Mouse (Mus musculus) fat pad, adult 2 months (tissue): ENCODE results near the gene Mfrp.

Source experiments
- DNase-seq: peaks from one replicate; pipeline ENCODE4 v3.0.0-alpha.2; 2011; ENCODE audit warnings: low read depth, low spot score; ENCODE audit errors: extremely low read depth

The Mfrp gene

DNA sequence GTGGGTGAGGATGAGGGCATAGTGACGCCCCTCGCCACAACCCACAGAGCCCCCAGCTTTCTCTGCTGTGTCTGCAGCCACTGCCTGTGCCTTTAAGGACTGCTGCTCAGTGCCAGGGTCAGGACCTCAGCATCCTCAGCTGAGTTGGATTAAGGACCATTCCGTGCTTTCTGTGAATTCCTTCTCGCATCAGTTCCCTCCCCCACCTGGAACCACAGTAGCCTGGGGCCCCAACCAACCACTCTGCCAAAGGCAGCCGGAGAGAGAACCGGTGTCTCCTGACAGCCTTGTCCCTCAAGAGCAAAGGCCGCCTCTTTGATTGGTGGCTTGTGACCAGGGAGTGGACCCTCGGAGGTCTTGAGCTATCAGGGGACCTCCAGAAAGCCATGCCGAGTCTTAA, at the start of gene Mfrp:
Gene Mfrp, plus strand, starts transcription at position 240 of the 400 bp plus-strand sequence.
- no peak for DNase-seq

DNA sequence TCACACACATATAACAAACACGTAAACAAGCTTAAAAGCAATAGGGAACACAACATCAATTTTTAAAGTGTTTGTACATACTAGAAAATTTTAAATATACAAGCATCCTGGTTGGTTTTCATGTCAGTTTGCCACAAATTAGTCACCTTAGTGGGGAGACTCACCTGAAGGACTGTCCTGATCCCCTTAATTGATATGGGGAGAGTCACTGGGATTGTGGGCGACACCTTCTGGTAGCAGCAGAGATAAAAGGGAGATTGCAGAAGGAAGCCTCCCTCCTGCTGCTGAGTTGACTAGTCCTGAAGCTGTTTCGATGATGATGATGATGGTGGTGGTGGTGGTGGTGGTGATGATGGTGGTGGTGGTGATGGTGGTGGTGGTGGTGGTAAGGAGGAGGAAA, 48.7 kb upstream of the Mfrp start:
- no peak for DNase-seq

DNA sequence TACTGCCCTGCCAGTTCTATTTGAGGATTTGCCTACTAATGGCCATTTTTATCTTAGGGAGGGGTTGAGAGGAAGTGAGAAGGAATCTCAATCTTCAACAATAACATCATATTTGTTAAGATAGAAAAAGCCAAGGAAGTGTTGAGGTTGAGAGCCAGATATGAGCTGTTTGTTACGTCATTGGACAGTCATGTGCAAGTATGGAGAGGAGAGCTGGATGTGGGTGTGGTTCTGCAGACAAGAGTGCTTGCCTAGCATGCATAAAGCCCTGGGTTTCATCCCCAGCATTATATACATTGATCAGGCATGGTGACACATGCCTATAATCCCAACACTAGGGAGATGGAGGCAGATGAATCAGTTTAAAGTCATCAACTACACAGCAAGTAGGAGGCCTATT, 47.6 kb upstream of the Mfrp start:
- DNase-seq, result no peak

DNA sequence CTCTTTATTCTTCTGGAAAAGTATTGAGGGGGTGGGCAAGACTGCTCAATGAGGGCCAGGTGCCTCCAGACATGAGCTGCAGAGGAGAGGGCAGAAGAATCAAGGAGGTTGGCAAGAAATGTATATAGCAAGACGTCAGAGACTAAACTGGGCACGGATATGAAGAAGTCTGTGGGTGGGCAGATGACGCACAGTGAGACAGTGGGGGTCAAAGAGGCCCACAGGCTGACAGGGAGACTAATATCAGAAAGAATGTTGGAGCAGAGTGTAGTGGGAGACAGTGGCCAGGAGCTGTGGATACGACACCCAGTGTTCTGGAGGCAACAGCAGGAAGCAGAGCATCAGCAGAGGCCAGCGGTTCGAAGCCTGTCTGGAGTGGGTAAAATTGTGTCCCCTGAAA, 42.9 kb upstream of the Mfrp start:
- no peak for DNase-seq

DNA sequence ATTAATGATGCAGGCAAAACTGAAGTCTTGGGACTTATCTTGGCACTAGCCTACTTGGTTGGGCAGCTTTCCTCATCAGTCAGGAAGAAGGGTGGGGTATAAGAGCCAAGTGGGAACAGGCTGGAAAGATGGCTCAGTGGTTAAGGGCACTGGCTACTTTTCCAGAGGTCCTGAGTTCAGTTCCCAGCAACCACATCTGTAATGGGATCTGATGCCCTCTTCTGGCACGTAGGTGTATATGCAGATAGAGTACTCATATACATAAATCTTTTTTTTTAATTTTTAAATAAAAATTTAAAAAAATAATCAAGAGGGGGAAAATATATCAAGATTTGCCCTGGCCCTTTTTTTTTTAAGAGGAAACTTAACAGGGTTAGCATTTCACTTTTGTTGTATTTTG, 36.4 kb upstream of the Mfrp start:
- DNase-seq, result no peak

DNA sequence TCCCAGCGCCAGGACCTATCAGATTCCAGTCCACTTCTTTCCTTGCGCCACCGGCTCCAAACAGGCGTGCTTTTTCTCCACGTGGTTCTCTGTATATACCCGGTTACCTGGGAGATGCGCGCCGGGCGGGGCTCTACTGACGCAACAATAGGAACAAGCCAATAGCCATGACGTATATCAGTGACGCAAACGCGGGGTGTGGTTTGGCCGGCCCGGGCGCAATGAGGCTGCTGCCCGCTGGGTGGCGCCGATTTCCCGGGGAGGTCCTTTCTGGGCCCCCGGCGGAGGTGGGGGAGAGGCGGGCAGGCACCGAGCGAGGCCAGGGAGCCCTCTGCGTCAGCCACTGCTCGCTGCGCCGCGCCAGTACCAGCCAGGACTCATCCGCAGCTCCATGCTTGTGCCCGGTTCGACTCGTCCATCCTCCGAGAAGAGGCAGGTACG, 34.7 kb upstream of the Mfrp start, which contains the start of gene Usp2:
Gene Usp2, plus strand, starts transcription at position 237 of the 441 bp plus-strand sequence.
- peak; percentile 56 for DNase-seq

DNA sequence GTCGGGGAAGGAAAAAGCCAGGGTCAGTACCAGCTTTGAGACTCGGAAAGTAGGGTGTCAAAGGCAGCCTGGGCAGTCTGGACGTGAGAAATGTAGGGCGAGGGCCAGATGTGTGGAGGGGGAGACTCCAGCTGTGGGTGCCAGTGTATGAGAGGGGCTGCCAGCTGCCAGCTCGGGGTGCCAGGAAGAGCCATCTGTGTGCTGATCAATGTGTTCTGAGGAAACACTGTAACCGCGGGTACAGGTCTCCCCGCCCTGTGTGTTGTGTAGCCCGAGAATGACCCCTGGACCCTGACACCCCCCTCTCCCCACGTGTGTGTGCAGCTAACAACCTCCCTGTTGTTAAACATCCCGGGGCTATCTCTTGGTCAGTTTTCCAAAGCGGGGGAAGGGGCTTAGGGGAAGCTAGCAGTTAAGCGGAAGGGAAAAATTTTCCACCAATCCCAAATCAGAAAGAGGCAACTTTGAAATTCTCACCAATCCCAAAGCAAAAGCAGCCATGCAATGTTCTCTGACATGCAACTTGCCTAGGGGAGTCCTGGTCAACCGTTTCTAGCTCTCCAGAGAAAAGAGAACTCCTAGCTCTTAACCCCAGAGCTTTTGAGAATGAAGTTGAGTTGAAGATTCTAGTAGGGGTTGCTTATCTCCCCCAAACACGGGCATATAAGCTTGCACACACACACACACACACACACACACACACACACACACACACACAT, 34.1 kb upstream of the Mfrp start:
- DNase-seq, result no peak

DNA sequence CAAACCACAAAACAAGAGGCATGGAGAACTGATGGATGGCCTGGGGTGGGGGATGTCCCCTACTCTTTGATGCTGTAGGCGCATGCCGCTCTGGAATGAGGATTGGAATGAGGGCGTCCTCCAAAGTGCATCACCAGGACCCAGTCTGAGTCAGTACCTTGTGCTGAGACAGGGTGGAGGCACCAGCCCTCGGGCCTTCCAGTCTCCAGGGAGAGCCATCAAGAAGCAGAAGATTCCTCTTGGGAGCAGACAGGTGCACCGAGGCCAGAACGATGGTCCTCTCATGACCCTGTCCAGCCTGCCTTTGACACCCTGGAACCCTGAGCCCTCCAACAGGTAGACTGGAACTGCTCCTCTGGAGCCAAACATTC, 33.6 kb upstream of the Mfrp start:
- no peak for DNase-seq

DNA sequence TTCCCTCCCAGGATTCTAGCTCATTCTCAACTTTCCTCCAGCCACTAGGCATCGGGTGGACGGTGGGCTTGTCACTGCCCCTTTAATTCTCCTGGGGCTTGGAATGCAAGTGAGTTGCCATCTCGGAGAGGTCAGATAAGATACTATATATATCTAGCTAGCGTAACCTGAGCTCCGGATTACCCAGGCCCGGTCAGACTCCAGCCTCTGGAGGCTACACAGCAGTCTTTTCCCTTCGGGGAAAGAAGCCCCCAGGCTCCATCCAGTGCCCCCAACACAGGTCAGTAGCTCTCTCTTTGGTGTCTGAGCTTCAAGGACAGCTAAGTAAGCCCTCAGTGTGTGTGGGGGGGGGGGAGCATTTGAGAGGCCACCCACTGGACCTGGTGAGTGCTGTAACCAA, 32.3 kb upstream of the Mfrp start:
- no peak for DNase-seq

DNA sequence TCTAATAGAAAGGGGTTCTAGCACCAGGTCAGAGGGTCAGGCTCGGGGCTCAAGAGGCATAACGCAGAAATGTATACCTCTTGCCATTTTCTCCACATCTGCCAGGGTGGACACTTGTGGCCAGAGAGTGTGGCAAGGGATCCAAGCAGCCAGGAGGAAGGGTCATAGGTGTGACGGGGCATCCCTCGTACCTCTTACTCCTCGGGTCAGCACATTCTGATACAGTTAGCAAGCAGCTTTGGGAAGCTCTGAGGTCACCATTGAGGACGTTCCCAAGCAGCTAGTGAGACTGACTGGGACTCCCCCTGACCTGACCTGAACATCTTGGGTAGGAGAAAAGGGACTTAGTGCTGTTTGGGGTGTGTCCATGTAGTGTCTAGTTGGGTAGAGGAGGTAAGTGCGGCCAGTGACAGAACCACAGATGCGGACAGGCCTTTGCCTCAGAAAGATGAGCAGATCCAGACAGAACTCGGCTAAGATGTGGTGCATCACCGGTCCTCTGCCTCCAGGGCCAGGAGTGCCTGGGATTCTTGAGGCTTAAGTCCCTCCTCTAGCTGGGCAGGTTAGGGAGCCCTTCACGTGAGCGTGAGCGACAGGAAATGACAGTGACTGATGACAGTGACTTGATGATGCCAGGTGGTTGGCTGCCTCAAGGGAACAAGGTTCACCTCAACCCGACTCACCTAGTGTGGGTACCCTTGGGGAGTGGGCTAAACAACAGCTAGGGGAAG, 31.3 kb upstream of the Mfrp start:
- DNase-seq, result no peak

DNA sequence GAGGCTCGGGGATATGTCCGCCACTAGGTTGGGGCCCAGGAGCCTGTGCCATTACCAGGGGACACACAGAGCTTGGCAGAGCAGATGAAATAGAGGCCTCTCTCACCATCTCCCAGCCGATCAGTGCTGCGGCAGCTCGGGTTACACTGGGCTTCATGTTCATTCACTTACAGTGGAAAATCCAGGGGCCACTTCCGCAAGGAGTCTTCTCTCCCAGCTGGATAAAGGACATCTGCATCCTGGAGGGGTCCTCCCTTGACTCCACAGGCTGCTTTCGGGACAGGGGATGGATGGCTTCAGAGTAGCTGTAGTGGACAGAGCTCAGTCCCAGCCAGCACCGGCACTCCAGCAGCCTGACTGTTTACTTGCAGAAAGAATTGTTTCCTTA, 30.7 kb upstream of the Mfrp start:
- DNase-seq, result no peak

DNA sequence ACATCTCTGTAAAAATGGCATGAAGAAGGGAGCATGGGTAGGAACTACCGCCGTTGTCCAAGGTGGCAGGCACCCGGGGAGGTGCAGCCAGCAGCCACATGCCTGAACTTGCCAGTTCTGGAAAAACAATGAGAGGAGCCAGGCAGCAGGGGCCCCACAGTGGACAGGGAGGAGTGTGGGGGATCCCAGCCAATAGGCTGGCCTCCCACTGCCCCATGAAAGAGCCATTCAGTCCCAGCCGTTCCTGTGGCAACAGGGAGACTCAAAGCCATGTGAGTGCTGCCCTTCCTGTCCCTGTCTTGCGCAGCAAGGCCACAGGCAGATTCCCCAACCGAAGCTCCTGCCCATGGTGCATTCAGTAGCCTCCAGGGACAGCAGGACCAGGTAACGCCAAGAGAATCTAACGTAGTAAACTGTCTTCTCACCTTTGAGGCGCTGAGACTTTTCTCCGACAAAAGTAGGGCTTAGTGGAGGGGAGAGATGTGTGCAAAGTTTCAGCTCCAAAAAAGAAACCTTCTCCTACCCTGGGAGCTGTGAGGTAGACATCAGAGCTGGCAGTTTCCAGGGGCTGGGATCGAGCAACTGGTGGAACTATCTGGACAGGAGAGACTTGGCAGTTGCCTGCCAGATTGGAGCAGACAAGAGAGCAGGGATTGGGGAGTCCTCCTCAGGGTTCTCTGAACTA, 29.5 kb upstream of the Mfrp start:
- DNase-seq, result no peak

DNA sequence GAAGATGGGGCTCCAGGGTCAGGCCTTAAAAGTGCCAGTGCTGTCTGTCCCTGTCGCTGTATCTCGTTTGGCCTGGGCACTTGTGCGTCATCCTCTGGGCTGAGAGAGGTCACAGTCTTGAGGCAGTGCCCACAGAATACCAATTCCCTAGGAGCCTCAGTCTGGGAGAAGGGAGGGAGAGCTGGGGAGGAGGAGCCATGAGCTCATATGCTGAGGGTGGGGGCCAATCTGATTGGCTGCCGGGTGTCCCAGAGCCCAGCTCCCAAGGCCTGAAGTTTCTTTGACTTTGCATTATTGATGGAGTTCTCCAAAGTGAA, 29.0 kb upstream of the Mfrp start:
- DNase-seq, result no peak

DNA sequence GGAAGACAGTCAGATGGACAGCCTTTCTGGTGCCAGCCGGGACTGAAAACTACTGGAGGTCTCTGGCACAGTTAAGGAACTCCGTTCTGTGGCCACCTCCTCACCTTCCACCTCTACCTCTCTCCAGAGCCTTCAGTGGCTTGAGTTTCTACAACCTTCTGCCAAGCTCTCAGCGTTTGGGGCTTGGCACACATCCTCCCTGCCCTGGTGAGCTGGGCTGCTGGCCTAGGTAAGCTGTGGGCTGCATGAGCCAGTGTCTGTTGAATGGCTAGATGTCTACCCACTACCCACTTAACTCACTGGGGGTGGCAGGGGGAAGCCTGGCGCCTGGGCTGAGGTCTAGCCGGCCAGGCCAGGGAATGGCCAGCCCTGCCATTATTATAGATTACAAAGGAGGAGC, 28.4 kb upstream of the Mfrp start:
- DNase-seq, result no peak

DNA sequence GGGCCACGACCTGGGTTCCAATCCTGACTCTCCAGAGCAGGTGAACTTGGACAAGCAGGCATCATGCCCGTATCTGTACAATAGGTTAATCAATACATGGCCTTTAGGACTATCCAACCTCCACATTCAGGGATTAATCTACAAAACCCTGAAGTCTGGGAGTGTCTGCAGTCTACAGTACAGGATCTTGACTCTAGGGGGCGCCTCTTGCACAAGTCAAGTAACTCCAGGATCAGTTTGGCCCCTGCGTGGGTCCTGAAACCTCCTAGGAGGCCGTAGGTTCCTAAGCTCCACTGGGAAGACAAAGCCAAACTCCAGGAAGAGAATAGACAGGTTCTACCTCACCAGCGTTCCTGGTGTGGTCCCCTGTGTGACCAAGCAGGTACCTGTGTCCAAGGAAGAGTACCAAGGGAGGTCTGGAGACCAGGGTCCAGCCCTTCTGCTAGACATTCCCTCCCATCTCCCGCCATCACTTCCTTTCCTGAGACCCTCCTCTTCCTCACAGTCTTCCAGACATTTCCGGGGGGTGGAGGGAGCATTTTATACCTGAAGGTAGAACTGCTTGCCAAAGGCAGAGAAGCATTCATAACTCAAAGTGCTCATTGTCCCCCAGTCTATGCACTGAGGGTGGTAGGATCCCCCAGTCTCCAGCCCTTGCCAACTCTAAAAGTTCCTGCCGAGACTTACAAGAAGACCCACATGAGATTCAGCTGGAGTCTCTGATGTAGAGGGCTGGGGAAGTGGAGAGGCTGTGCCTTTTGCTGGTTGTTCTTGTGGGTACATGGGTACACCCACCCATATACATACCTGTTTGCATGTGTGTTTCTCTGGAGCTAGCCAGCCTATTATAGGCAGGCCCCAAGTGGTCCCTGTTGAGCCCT, 26.9 kb upstream of the Mfrp start:
- DNase-seq, result no peak

DNA sequence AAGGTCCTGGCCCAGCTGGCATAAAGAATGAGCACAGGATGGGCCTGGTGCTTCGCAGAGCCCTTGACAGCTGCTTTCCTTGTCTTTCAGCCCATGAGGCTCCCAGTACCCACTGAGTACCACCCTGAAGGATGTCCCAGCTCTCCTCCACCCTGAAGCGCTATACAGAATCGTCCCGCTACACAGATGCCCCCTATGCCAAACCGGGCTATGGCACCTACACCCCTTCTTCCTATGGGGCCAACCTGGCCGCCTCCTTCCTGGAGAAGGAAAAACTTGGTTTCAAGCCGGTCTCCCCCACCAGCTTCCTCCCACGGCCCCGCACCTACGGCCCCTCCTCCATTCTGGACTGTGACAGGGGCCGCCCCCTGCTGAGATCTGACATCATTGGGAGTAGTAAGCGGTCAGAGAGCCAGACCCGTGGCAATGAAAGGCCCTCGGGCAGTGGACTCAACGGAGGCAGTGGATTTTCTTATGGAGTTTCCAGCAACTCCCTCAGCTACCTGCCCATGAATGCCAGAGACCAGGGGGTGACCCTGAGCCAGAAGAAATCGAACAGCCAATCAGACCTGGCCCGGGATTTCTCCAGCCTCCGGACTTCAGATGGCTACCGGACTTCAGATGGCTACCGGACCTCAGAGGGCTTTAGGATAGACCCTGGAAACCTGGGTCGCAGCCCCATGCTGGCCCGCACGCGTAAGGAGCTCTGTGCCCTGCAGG, 26.1 kb upstream of the Mfrp start:
- DNase-seq, result no peak

DNA sequence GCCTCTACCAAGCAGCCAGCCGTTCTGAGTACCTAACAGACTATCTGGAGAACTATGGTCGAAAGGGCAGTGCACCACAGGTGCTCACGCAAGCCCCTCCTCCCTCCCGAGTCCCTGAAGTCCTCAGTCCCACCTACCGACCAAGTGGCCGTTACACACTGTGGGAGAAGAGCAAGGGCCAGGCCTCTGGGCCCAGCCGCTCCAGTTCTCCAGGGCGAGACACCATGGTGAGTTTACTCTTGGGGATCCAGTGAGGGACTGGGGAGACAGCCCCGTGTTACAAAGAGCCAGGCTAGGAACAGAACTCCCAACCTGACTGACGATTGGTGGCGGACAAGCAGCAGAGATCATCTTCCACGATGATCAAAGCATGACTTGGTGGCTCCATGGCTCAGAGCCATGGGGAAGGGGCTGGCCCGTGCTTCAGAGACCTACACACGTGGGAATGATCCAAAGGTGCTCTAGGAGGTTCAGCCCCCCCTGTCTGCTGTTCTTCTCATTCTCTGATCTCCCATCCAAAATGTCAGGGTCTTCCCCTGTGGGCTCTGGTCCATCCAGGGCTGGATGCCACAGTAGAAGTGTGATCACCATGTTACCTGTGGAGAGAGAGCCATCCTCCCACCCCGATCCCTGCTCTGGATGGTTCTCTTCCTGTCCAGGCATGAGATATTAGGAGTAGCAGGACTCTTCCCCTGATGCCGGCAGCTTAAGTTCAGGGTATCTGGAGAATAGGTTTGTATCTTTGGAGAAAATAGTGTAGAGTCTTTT, 25.3 kb upstream of the Mfrp start:
- DNase-seq, result no peak

DNA sequence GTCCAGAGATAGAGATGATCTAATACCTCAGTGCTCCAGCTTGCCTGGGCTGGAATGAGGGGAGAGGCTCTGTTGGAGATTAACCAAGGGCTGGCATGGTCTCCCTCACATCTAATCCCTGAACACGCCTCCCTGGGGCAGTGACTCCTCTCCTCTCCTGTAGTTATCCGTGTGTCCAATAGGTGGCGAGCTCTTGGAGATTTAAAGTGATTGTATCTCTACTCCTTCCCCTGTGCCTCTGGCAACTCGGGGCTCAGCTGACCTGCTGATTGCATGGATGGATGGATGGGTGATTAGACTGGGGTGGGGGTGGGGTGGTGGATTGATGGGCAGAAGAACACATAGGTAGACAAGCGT, 24.8 kb upstream of the Mfrp start:
- peak; percentile 55 for DNase-seq

DNA sequence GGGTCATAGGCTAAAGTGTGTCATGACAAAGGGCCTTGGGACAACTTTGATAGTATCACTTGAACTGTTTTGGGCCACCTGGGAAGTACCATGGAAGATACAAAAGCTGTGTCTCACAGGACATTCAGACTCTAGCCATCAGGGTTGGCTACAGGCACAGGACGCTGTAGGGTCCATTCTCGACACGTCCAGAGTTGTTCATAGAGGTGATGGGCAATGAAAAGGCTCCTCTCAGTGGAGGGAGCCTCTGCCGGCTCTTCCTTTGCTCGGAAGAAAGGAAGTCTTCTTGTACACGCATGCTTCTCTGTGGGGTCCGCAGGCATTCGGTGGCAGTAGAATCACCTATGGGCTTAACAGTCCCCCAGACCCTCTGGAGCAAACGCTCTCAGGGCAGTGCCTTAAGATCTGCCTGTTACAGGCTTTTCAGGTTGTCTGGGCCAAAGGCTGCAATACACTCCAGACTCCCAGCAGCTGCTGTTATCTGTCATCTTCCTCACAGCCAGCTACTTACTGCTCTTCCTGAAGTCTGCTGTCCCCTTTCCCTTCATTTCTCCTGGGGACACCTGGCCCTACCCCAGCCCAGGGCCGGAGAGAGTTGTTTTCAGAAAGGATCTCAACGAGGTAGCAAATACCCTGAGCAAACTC, 24.1 kb upstream of the Mfrp start:
- DNase-seq, result no peak
